Mouse (Mus musculus) right cerebral cortex, postnatal 14 days (tissue): Measurements from ENCODE around the gene Sox5.

ENCODE experiments used
- DNase-seq: peaks from one replicate; pipeline ENCODE4 v3.0.0; 2022

The Sox5 gene

GRCm38 (mm10) chr6:144387539-144388255 lies 394.1 kb downstream of the Sox5 start:
- DNase-seq: no peak

- no peak for DNase-seq
Observed at GRCm38 (mm10) chr6:144380641-144381040, 401.1 kb downstream of the Sox5 start.

- DNase-seq: no peak
Observed at GRCm38 (mm10) chr6:144380171-144380570, 401.6 kb downstream of the Sox5 start.

GRCm38 (mm10) chr6:144374810-144375209 lies 407.0 kb downstream of the Sox5 start:
- no peak for DNase-seq

GRCm38 (mm10) chr6:144370699-144371098 lies 411.1 kb downstream of the Sox5 start:
- no peak for DNase-seq

- DNase-seq: no peak
Observed at GRCm38 (mm10) chr6:144367626-144368077, 414.1 kb downstream of the Sox5 start.

GRCm38 (mm10) chr6:144361267-144362038 lies 420.3 kb downstream of the Sox5 start:
- DNase-seq: no peak

- no peak for DNase-seq
Observed at GRCm38 (mm10) chr6:144357081-144357480, 424.7 kb downstream of the Sox5 start.

GRCm38 (mm10) chr6:144351049-144351448 lies 430.7 kb downstream of the Sox5 start:
- DNase-seq: no peak

- peak; percentile 35 for DNase-seq
Observed at GRCm38 (mm10) chr6:144343338-144343737, 438.4 kb downstream of the Sox5 start.

GRCm38 (mm10) chr6:144339554-144339953 lies 442.2 kb downstream of the Sox5 start:
- no peak for DNase-seq

GRCm38 (mm10) chr6:144339006-144339405 lies 442.8 kb downstream of the Sox5 start:
- peak; percentile 16 for DNase-seq

- DNase-seq: no peak
Observed at GRCm38 (mm10) chr6:144338221-144338620, 443.6 kb downstream of the Sox5 start.

GRCm38 (mm10) chr6:144337436-144337969 lies 444.3 kb downstream of the Sox5 start:
- DNase-seq: no peak

- no peak for DNase-seq
Observed at GRCm38 (mm10) chr6:144336789-144337188, 445.0 kb downstream of the Sox5 start.

- DNase-seq: no peak
Observed at GRCm38 (mm10) chr6:144333146-144333545, 448.6 kb downstream of the Sox5 start.

- no peak for DNase-seq
Observed at GRCm38 (mm10) chr6:144332027-144332426, 449.8 kb downstream of the Sox5 start.

- DNase-seq: no peak
Observed at GRCm38 (mm10) chr6:144329311-144329930, 452.4 kb downstream of the Sox5 start.

- no peak for DNase-seq
Observed at GRCm38 (mm10) chr6:144328779-144329178, 453.0 kb downstream of the Sox5 start.

- no peak for DNase-seq
Observed at GRCm38 (mm10) chr6:144326817-144327216, 455.0 kb downstream of the Sox5 start.

- no peak for DNase-seq
Observed at GRCm38 (mm10) chr6:144323372-144323771, 458.4 kb downstream of the Sox5 start.

- DNase-seq: no peak
Observed at GRCm38 (mm10) chr6:144322297-144323047, 459.3 kb downstream of the Sox5 start.

- DNase-seq: no peak
Observed at GRCm38 (mm10) chr6:144320327-144320726, 461.4 kb downstream of the Sox5 start.
